Mouse (Mus musculus) heart, postnatal 0 days (tissue): ENCODE measurements around the gene Abtb1. TPM values are rescaled to one million over a fixed set of nuclear protein-coding genes. Genes with fewer than 3 reads are reported as not detected.
A peak's percentile ranks its signal among the peaks of the same experiment; 100 is the strongest.

ENCODE experiments used
- ATAC-seq: fragments of 200-750 bp; cut with Nextera tagmentation; 2 replicates; pipeline ENCODE4 v1.8.0; 2017; ENCODE audit warnings: low read depth, moderate number of reproducible peaks, moderate library complexity; ENCODE audit not compliant: insufficient read depth
- DNase-seq: peaks from one replicate; pipeline ENCODE4 v3.0.0-alpha.2; 2016; ENCODE audit warnings: low spot score
- H3K27ac ChIP-seq: fragments of 300-500 bp; sonication (generic); 2 replicates; pipeline ENCODE4 v1.5.1; 2014; ENCODE audit warnings: low read depth, mild to moderate bottlenecking
- H3K27me3 ChIP-seq: fragments of 300-500 bp; sonication (generic); 2 replicates; pipeline ENCODE4 v1.6.1; 2014; ENCODE audit warnings: low read length, mixed read lengths; ENCODE audit not compliant: control insufficient read depth, insufficient read depth
- H3K36me3 ChIP-seq: fragments of 300-500 bp; sonication (generic); replicated peaks from 2 replicates; pipeline ENCODE4 v1.6.1; 2014; ENCODE audit warnings: low read length, mixed read lengths; ENCODE audit not compliant: control insufficient read depth, insufficient read depth
- H3K4me1 ChIP-seq: fragments of 300-500 bp; sonication (generic); 2 replicates; pipeline ENCODE4 v1.6.1; 2014; ENCODE audit warnings: antibody characterized with exemption; ENCODE audit not compliant: control insufficient read depth, insufficient read depth
- H3K4me2 ChIP-seq: fragments of 300-500 bp; sonication (generic); 2 replicates; pipeline ENCODE4 v1.6.1; 2014; ENCODE audit warnings: low read depth, mild to moderate bottlenecking, low read length, moderate library complexity
- H3K4me3 ChIP-seq: fragments of 300-500 bp; sonication (generic); 2 replicates; pipeline ENCODE4 v1.5.1; 2014; ENCODE audit warnings: low read depth, low read length
- H3K9ac ChIP-seq: fragments of 300-500 bp; sonication (generic); replicated peaks from 2 replicates; pipeline ENCODE4 v1.6.1; 2014; ENCODE audit warnings: low read depth, low read length, mixed read lengths
- H3K9me3 ChIP-seq: fragments of 300-500 bp; sonication (generic); replicated peaks from 2 replicates; pipeline ENCODE4 v1.6.1; 2016; ENCODE audit warnings: low read length; ENCODE audit not compliant: control insufficient read depth
- CTCF ChIP-seq: IDR thresholded peaks from 2 replicates; pipeline ENCODE4 v1.5.1; 2016; ENCODE audit warnings: antibody characterized with exemption, control low read depth, low read depth
- EP300 ChIP-seq: IDR thresholded peaks from 2 replicates; pipeline ENCODE4 v1.6.1; 2016; ENCODE audit warnings: antibody characterized with exemption, low read depth
- WGBS: fragments of 180-500 bp; shearing (Covaris S2); extraction: QIAGEN DNeasy Blood & Tissue Kit; methylation state at CpG from one replicate; pipeline ENCODE4 v1.1.7; 2014; 5-methylcytosine and 5-hydroxymethylcytosine counted together
- polyA plus RNA-seq: library from polyadenylated mRNA; unstranded; fragments of >200 nt; fragmentation: Nextera tagmentation; extraction: Ambion mirVana; gene quantifications from 2 replicates; pipeline ENCODE4 v1.2.1, GENCODE M21; 2015
- total RNA-seq: library from RNA; depleted of rRNA; stranded (reverse); fragments of >200 nt; gene quantifications from 2 replicates; pipeline ENCODE4 v1.2.3, GENCODE M21; 2014; ENCODE audit warnings: low replicate concordance

Gene Abtb1
- total and polyA plus RNA-seq, 2 experiments from 2014 or later: 29.1 to 63.9 TPM

GRCm38 (mm10) chr6:88865704-88866103 lies 23.9 kb upstream of the Abtb1 start:
- TF ChIP-seq CTCF (no peak), EP300 (no peak)
- DNase-seq: no peak
- no peaks in the 10 kb centered on the region for H3K27me3 ChIP-seq
- no peak for ATAC-seq
- 0 out of 2 replicates have a peak, but pooled peaks cover 3% of the 10 kb centered on the region for H3K9me3 ChIP-seq
- WGBS: 74% methylated on average over 7 of the region's 7 CpGs
- no peak overlapping the region for H3K4me2 ChIP-seq
- no peak overlapping the region for H3K27ac ChIP-seq
- H3K4me1 ChIP-seq: no peaks in the 10 kb centered on the region
- no peak overlapping the region for H3K4me3 ChIP-seq
- peaks cover 13% of the 10 kb centered on the region; the same call in 1 of the 2 replicates for H3K36me3 ChIP-seq
- no peak overlapping the region for H3K9ac ChIP-seq

GRCm38 (mm10) chr6:88860914-88861313 lies 19.1 kb upstream of the Abtb1 start:
- no peaks in the 10 kb centered on the region for H3K27me3 ChIP-seq
- no peak overlapping the region for H3K4me3 ChIP-seq
- ATAC-seq (peak; percentile 42; the same call in 1 of the 2 replicates), DNase-seq (peak; percentile 89)
- peaks cover 5% of the 10 kb centered on the region; the same call in 1 of the 2 replicates for H3K4me1 ChIP-seq
- no peak overlapping the region for H3K27ac ChIP-seq
- H3K36me3 ChIP-seq: peaks cover 13% of the 10 kb centered on the region; the same call in 1 of the 2 replicates
- 4% methylated on average over 2 of the region's 2 CpGs for WGBS
- H3K9ac ChIP-seq: no peak overlapping the region
- 0 out of 2 replicates have a peak, but pooled peaks cover 3% of the 10 kb centered on the region for H3K9me3 ChIP-seq
- TF ChIP-seq EP300 (no peak), CTCF (peak; percentile 81)
- H3K4me2 ChIP-seq: no peak overlapping the region

- Histone ChIP-seq H3K27ac (peak overlapping the region; percentile 89; the same call in 1 of the 2 replicates), H3K4me3 (no peak overlapping the region), H3K4me1 (peaks cover 5% of the 10 kb centered on the region; the same call in 1 of the 2 replicates), H3K9ac (no peak overlapping the region), H3K36me3 (0 out of 2 replicates have a peak, but pooled peaks cover 6% of the 10 kb centered on the region), H3K27me3 (no peaks in the 10 kb centered on the region), H3K9me3 (0 out of 2 replicates have a peak, but pooled peaks cover 3% of the 10 kb centered on the region), H3K4me2 (no peak overlapping the region)
- ATAC-seq (no peak), DNase-seq (no peak)
- 49% methylated on average over 7 of the region's 7 CpGs for WGBS
- TF ChIP-seq CTCF (no peak), EP300 (no peak)
Observed at GRCm38 (mm10) chr6:88858341-88858740, 16.6 kb upstream of the Abtb1 start.

DNA sequence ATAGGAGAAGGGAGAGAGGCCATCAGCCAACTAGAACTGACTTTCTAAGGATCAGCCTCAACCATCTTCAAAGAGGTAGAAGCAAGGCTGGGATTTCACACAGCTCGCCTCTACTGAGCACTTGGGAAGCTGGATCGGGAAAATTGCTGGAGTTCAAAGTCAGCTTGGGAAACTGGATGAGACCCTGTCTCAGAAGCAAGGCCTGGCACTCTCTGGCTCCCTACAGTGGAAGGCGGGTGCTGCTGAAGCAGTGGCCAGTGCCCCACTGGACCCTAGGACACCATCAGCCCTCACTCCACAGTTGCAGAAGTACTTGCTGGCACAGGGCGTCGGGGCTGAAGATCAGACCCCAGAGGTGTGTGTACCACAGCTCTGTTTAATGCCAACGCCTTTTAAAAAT lies 16.0 kb upstream of the Abtb1 start:
- WGBS: 52% methylated on average over 6 of the region's 6 CpGs
- H3K9ac ChIP-seq: 0 out of 2 replicates have a peak overlapping the region, but pooled peaks have one; percentile 6
- no peak for ATAC-seq
- 0 out of 2 replicates have a peak, but pooled peaks cover 3% of the 10 kb centered on the region for H3K9me3 ChIP-seq
- no peaks in the 10 kb centered on the region for H3K27me3 ChIP-seq
- peaks cover 5% of the 10 kb centered on the region; the same call in 1 of the 2 replicates for H3K4me1 ChIP-seq
- H3K4me2 ChIP-seq: no peak overlapping the region
- H3K36me3 ChIP-seq: 0 out of 2 replicates have a peak, but pooled peaks cover 1% of the 10 kb centered on the region
- no peak overlapping the region for H3K4me3 ChIP-seq
- peak overlapping the region; percentile 89 for H3K27ac ChIP-seq
- TF ChIP-seq CTCF (no peak), EP300 (no peak)
- no peak for DNase-seq

- Histone ChIP-seq H3K27ac (peak overlapping the region; percentile 89), H3K36me3 (no peaks in the 10 kb centered on the region), H3K4me1 (peaks cover 5% of the 10 kb centered on the region; the same call in 1 of the 2 replicates), H3K9ac (peak overlapping the region; percentile 6; the same call in 1 of the 2 replicates), H3K4me3 (no peak overlapping the region), H3K9me3 (0 out of 2 replicates have a peak, but pooled peaks cover 3% of the 10 kb centered on the region), H3K4me2 (no peak overlapping the region), H3K27me3 (no peaks in the 10 kb centered on the region)
- ATAC-seq (peak; percentile 94), DNase-seq (peak; percentile 89)
- WGBS: 13% methylated on average over 9 of the region's 9 CpGs
- peak; percentile 47 for TF ChIP-seq CTCF
- TF ChIP-seq EP300: peak; percentile 56
Observed at GRCm38 (mm10) chr6:88857249-88857648, 15.5 kb upstream of the Abtb1 start.

- H3K27me3 ChIP-seq: no peaks in the 10 kb centered on the region
- no peak overlapping the region for H3K27ac ChIP-seq
- no peak overlapping the region for H3K4me3 ChIP-seq
- TF ChIP-seq EP300: no peak
- peak; percentile 79 for TF ChIP-seq CTCF
- H3K4me2 ChIP-seq: no peak overlapping the region
- no peaks in the 10 kb centered on the region for H3K9me3 ChIP-seq
- 27% methylated on average over 5 of the region's 5 CpGs for WGBS
- DNase-seq (peak; percentile 80), ATAC-seq (no peak; the same call in 1 of the 2 replicates)
- H3K4me1 ChIP-seq: peaks cover 5% of the 10 kb centered on the region; the same call in 1 of the 2 replicates
- no peaks in the 10 kb centered on the region for H3K36me3 ChIP-seq
- H3K9ac ChIP-seq: no peak overlapping the region
Observed at GRCm38 (mm10) chr6:88855636-88856035, 13.9 kb upstream of the Abtb1 start.
